ENCODE assay signal across 12 mouse cellular contexts in the genomic region with DNA sequence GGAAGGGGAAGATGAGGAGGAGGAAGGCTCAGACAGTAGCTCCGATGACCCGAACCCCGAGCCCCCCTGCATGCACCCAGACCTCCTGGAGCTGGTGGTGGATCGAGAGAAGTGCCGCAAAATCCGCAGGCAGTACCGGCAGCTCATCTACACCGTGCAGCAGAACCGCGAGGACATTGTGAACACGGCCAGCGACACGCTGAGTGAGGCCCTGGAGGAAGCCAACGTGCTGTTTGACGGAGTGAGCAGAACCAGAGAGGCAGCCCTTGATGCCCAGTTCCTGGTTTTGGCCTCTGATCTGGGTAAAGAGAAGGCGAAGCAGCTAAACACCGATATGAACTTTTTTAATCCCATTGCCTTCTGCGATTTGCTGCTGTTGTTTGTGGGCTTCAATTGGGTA. TPM values are rescaled to one million over a fixed set of nuclear protein-coding genes. Genes with fewer than 3 reads are reported as not detected.
A peak's percentile ranks its signal among the peaks of the same experiment; 100 is the strongest.
DNase-seq lines count a peak whose midpoint lies in the region; ATAC-seq and TF ChIP-seq lines count a peak whose summit lies in the region.
"Had no signal": no experiment of that assay in that cellular context is flagged by ENCODE, and none has a peak within 500 bp of the region (broad histone marks: within the 10 kb centered on the region; RNA-seq: fewer than 3 reads in every experiment).

No protein-coding gene starts in this region.

- peaks cover 99% of the 10 kb centered on the region for H3K79me2 ChIP-seq in myocyte (ENCODE audit: control insufficient read depth, insufficient read depth)

- 84% methylated on average over 18 of the region's 18 CpGs for WGBS in forebrain, embryonic 12.5 days
- WGBS in forebrain, embryonic 13.5 days = 87% methylated on average over 18 of the region's 18 CpGs
- 76% methylated on average over 18 of the region's 18 CpGs for WGBS in midbrain, embryonic 15.5 days
- 93% methylated on average over 18 of the region's 18 CpGs for WGBS in midbrain, embryonic 10.5 days

- no peak overlapping the region for H3ac ChIP-seq in myocyte (ENCODE audit: control insufficient read depth, insufficient read length)

- no peak overlapping the region for H3K9ac ChIP-seq in forebrain, embryonic 12.5 days
- H3K9ac ChIP-seq in forebrain, embryonic 13.5 days = no peak overlapping the region
- H3K9ac ChIP-seq in midbrain, embryonic 15.5 days = no peak overlapping the region
- H3K9ac ChIP-seq: liver, embryonic 15.5 days; neural tube, embryonic 12.5 days had no signal

- H3K27ac ChIP-seq in forebrain, embryonic 12.5 days = 0 out of 2 replicates have a peak overlapping the region, but pooled peaks have one; percentile 19
- H3K27ac ChIP-seq in forebrain, embryonic 13.5 days = no peak overlapping the region
- no peak overlapping the region for H3K27ac ChIP-seq in midbrain, embryonic 15.5 days
- no peak overlapping the region for H3K27ac ChIP-seq in midbrain, embryonic 10.5 days (replicated peaks)
- H3K27ac ChIP-seq: liver, embryonic 15.5 days; neural tube, embryonic 12.5 days had no signal

- no peak for DNase-seq in midbrain, embryonic 10.5 days (ENCODE audit: low spot score)
- DNase-seq in brain, adult 2 months (ENCODE audit: low read depth, low spot score) = peak; percentile 38
- no peak for DNase-seq in kidney, postnatal 14 days
- DNase-seq: heart, postnatal 14 days; kidney, adult 11 months had no signal

- H3K27me3 ChIP-seq in forebrain, embryonic 12.5 days = no peaks in the 10 kb centered on the region
- no peaks in the 10 kb centered on the region for H3K27me3 ChIP-seq in forebrain, embryonic 13.5 days
- no peaks in the 10 kb centered on the region for H3K27me3 ChIP-seq in midbrain, embryonic 15.5 days (replicated peaks)
- H3K27me3 ChIP-seq in midbrain, embryonic 10.5 days (ENCODE audit: low read depth, poor library complexity, severe bottlenecking) = no peaks in the 10 kb centered on the region
- no peaks in the 10 kb centered on the region for H3K27me3 ChIP-seq in myocyte (ENCODE audit: control insufficient read depth, insufficient read depth, insufficient read length)
- H3K27me3 ChIP-seq: liver, embryonic 15.5 days; neural tube, embryonic 12.5 days; Patski had no signal

- no peak for TF ChIP-seq POLR2A in myocyte (IDR thresholded peaks at IDR 0.05; ENCODE audit: insufficient read length, low read depth)

- peaks cover 42% of the 10 kb centered on the region for H3K36me3 ChIP-seq in forebrain, embryonic 12.5 days (replicated peaks)
- H3K36me3 ChIP-seq in forebrain, embryonic 13.5 days (ENCODE audit: poor library complexity, severe bottlenecking) = peaks cover 58% of the 10 kb centered on the region
- H3K36me3 ChIP-seq in midbrain, embryonic 15.5 days (replicated peaks) = no peaks in the 10 kb centered on the region
- peaks cover 89% of the 10 kb centered on the region for H3K36me3 ChIP-seq in midbrain, embryonic 10.5 days
- H3K36me3 ChIP-seq in myocyte (ENCODE audit: control insufficient read depth, insufficient read depth) = peaks cover 16% of the 10 kb centered on the region

- peaks cover 33% of the 10 kb centered on the region for H3K4me1 ChIP-seq in forebrain, embryonic 12.5 days
- H3K4me1 ChIP-seq in forebrain, embryonic 13.5 days = peaks cover 38% of the 10 kb centered on the region
- H3K4me1 ChIP-seq in midbrain, embryonic 15.5 days = peaks cover 33% of the 10 kb centered on the region
- H3K4me1 ChIP-seq in midbrain, embryonic 10.5 days = peaks cover 29% of the 10 kb centered on the region

- no peak for ATAC-seq in forebrain, embryonic 12.5 days (ENCODE audit: low FRiP score)
- ATAC-seq in forebrain, embryonic 13.5 days = no peak
- ATAC-seq in midbrain, embryonic 15.5 days (replicated peaks) = no peak

- H3K4me3 ChIP-seq in forebrain, embryonic 12.5 days (replicated peaks) = no peak overlapping the region
- no peak overlapping the region for H3K4me3 ChIP-seq in forebrain, embryonic 13.5 days
- H3K4me3 ChIP-seq in midbrain, embryonic 15.5 days = no peak overlapping the region
- no peak overlapping the region for H3K4me3 ChIP-seq in midbrain, embryonic 10.5 days
- no peak overlapping the region for H3K4me3 ChIP-seq in myocyte
- H3K4me3 ChIP-seq: liver, embryonic 15.5 days; neural tube, embryonic 12.5 days had no signal

- H3K9me3 ChIP-seq in forebrain, embryonic 12.5 days = no peaks in the 10 kb centered on the region
- no peaks in the 10 kb centered on the region for H3K9me3 ChIP-seq in forebrain, embryonic 13.5 days (replicated peaks)
- H3K9me3 ChIP-seq in midbrain, embryonic 15.5 days = no peaks in the 10 kb centered on the region
- H3K9me3 ChIP-seq in midbrain, embryonic 10.5 days (replicated peaks) = no peaks in the 10 kb centered on the region
- H3K9me3 ChIP-seq: liver, embryonic 15.5 days; neural tube, embryonic 12.5 days had no signal

- H3K4me2 ChIP-seq in forebrain, embryonic 12.5 days = no peak overlapping the region
- no peak overlapping the region for H3K4me2 ChIP-seq in forebrain, embryonic 13.5 days
- peak overlapping the region; percentile 1; the same call in 1 of the 2 replicates for H3K4me2 ChIP-seq in midbrain, embryonic 15.5 days
- no peak overlapping the region for H3K4me2 ChIP-seq in myocyte (ENCODE audit: low read depth)
- H3K4me2 ChIP-seq: liver, embryonic 15.5 days; neural tube, embryonic 12.5 days had no signal

TF ChIP-seq in myocyte, 11 proteins besides CTCF, POLR2A, EP300 and RAD21:
- TF ChIP-seq E2F4 (IDR thresholded peaks at IDR 0.05; ENCODE audit: insufficient read depth) = no peak
- peak; percentile 51 for TF ChIP-seq POLR2AphosphoS2 (IDR thresholded peaks at IDR 0.05; ENCODE audit: insufficient read length, low read depth)

RNA-seq across cellular contexts. Expression of a gene that starts 0.4 kb away (rescaled TPM):
- 0.90 and 1.2 TPM in 2 replicates for polyA plus RNA-seq in forebrain, embryonic 12.5 days (2016; fragmentation: Nextera tagmentation; extraction: Ambion mirVana)
- 0.46 and 0.62 TPM in 2 replicates for polyA plus RNA-seq in forebrain, embryonic 13.5 days (2015; fragmentation: Nextera tagmentation; extraction: Ambion mirVana)
- polyA plus RNA-seq in midbrain, embryonic 15.5 days (2015; fragmentation: Nextera tagmentation; extraction: Ambion mirVana) = 0.43 and 0.74 TPM in 2 replicates
- polyA plus RNA-seq in midbrain, embryonic 10.5 days (2016; fragmentation: Nextera tagmentation; extraction: Ambion mirVana) = 0.15 and 0.20 TPM in 2 replicates
- polyA plus RNA-seq in myocyte (2012; fragmentation: generic; extraction: Trizol) = 0.43 TPM

RNA-seq across cellular contexts. Expression of a gene that starts 33.1 kb away (rescaled TPM):
- polyA plus RNA-seq in forebrain, embryonic 12.5 days (2016; fragmentation: Nextera tagmentation; extraction: Ambion mirVana) = 183 and 206 TPM in 2 replicates
- polyA plus RNA-seq in forebrain, embryonic 13.5 days (2015; fragmentation: Nextera tagmentation; extraction: Ambion mirVana) = 154 and 158 TPM in 2 replicates
- 113 and 120 TPM in 2 replicates for polyA plus RNA-seq in midbrain, embryonic 15.5 days (2015; fragmentation: Nextera tagmentation; extraction: Ambion mirVana)
- 163 and 169 TPM in 2 replicates for polyA plus RNA-seq in midbrain, embryonic 10.5 days (2016; fragmentation: Nextera tagmentation; extraction: Ambion mirVana)
- 77.0 TPM for polyA plus RNA-seq in myocyte (2012; fragmentation: generic; extraction: Trizol)
